Mouse (Mus musculus): ENCODE measurements around the gene Nfkbil1. TPM values are rescaled to one million over a fixed set of nuclear protein-coding genes. Genes with fewer than 3 reads are reported as not detected.
A peak's percentile ranks its signal among the peaks of the same experiment; 100 is the strongest.

Nfkbil1 gene
- polyA plus RNA-seq, 1 experiment from 2014 or later = 11.2 TPM

DNA sequence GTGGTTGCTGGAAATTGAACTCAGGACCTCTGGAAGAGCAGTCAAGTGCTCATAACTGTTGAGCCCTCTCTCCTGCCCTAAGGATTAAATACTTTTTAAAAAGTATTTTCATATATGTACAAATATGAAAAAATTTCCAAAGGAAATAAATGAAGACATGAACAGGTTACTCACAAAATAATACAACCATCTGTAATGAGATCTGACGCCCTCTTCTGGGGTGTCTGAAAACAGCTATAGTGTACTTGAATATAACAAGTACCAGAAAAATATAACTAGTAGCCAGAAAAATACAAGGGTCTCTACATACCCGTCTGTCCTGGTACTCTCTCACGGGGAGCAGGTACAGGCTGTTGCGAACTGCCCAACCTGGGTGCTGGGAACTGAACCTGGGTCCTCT is 11.0 kb downstream of the Nfkbil1 start:
- TF ChIP-seq EP300 (IDR thresholded peaks at IDR 0.05) = no peak
- TF ChIP-seq CTCF (IDR thresholded peaks at IDR 0.05) = no peak

DNA sequence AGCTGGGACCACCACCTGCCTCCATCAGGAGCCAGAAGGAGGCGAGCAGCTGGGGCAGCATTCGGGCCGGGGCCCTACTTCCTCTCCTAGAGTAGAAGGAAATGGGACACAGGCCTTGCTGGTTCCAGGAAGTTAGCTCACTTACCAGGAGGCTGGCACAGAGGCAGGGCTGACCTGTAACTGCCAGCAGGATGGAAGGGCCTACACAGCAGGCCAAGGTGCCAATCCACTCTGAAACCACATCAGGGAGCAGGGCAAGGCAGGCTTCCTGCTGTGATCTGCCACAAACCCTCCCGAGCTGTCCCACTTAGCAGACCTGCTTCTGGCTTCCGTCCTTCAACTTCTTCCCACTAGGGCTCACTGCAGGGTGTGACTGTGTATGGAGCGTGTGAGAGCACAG is 13.3 kb downstream of the Nfkbil1 start:
- no peaks in the 10 kb centered on the region for H3K9me3 ChIP-seq (ENCODE audit: low read length)
- no peaks in the 10 kb centered on the region for H3K27me3 ChIP-seq (replicated peaks; ENCODE audit: insufficient read depth, low read length)
- TF ChIP-seq EP300 (IDR thresholded peaks at IDR 0.05) (no peak), CTCF (IDR thresholded peaks at IDR 0.05) (no peak)
- H3K4me3 ChIP-seq (ENCODE audit: low read depth, low read length) = no peak overlapping the region
- WGBS = 60% methylated on average over 6 of the region's 6 CpGs
- peaks cover 10% of the 10 kb centered on the region for H3K4me1 ChIP-seq (ENCODE audit: insufficient read depth, low read depth, low read length)
- peak; percentile 51 for DNase-seq (ENCODE audit: low spot score)
- H3K9ac ChIP-seq (replicated peaks; ENCODE audit: low read depth) = no peak overlapping the region
- 0 out of 2 replicates have a peak, but pooled peaks cover 11% of the 10 kb centered on the region for H3K36me3 ChIP-seq (ENCODE audit: insufficient read depth, low read length)
- ATAC-seq = peak; percentile 27
- 0 out of 2 replicates have a peak overlapping the region, but pooled peaks have one; percentile 26 for H3K27ac ChIP-seq (ENCODE audit: low read length)
- H3K4me2 ChIP-seq (replicated peaks; ENCODE audit: low read depth, low read length) = no peak overlapping the region

More for the DNA sequence above, 11.0 kb downstream of the Nfkbil1 start:
- Histone ChIP-seq H3K4me3 (ENCODE audit: low read depth, low read length) (no peak overlapping the region), H3K4me2 (replicated peaks; ENCODE audit: low read depth, low read length) (no peak overlapping the region), H3K36me3 (ENCODE audit: insufficient read depth, low read length) (0 out of 2 replicates have a peak, but pooled peaks cover 11% of the 10 kb centered on the region), H3K9me3 (ENCODE audit: low read length) (no peaks in the 10 kb centered on the region), H3K27me3 (replicated peaks; ENCODE audit: insufficient read depth, low read length) (no peaks in the 10 kb centered on the region), H3K9ac (replicated peaks; ENCODE audit: low read depth) (no peak overlapping the region), H3K4me1 (ENCODE audit: insufficient read depth, low read depth, low read length) (peaks cover 6% of the 10 kb centered on the region), H3K27ac (ENCODE audit: low read length) (no peak overlapping the region)
- ATAC-seq = no peak
- no peak for DNase-seq (ENCODE audit: low spot score)
- WGBS = 96% methylated on average over 4 of the region's 4 CpGs

DNA sequence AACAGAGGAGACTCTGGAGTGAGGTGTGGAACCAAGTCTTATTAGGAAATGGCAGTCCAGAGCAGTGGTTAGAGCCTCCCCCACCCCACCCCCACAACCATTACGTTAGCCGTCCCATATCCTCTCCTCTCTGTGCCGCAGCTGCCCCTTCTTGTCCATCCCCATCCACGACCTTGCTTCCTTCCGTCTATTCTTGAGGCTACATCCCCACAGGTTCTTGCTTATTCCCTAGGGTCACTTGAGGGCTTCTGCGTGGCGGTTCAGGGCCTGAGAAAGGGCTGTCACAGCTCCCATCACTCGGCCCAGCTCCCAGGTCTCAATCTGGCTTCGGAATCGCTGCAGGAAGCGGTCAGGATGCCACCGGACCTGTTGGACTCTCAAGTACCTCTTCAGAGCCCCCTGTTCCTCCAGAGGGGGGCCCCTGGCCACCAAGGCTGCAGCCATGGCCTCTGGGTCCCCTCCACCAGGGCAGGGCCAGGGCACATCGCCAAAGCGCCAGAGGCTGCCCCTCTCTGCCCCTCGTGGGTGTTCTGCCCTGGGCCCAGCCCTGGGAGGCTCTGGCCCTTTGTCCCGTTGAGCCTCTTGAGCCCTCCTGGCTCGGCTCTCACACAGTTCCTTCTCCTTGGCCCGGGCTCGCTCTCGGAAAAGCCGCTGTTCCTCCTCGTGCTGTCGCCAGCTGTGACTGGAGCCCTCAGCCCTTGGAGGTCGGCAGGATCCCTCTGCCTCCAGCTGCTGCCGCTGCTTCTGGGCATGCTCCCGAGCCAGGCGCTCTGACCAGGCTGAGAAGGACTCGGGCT is 15.2 kb downstream of the Nfkbil1 start, which contains the start of gene Gm16181:
Gene Gm16181, plus strand, starts transcription at position 679 of the 797 bp plus-strand sequence.
- Histone ChIP-seq H3K27ac (ENCODE audit: low read length) (peak within 1 kb of the TSS; percentile 71), H3K9ac (replicated peaks; ENCODE audit: low read depth) (no peak within 1 kb of the TSS), H3K4me2 (replicated peaks; ENCODE audit: low read depth, low read length) (0 out of 2 replicates have a peak within 1 kb of the TSS, but pooled peaks have one; percentile 3), H3K27me3 (replicated peaks; ENCODE audit: insufficient read depth, low read length) (no peaks in the 10 kb centered on the region), H3K4me3 (ENCODE audit: low read depth, low read length) (no peak within 1 kb of the TSS), H3K9me3 (ENCODE audit: low read length) (no peaks in the 10 kb centered on the region), H3K36me3 (ENCODE audit: insufficient read depth, low read length) (0 out of 2 replicates have a peak, but pooled peaks cover 10% of the 10 kb centered on the region), H3K4me1 (ENCODE audit: insufficient read depth, low read depth, low read length) (peaks cover 10% of the 10 kb centered on the region)
- ATAC-seq (peak; percentile 58), DNase-seq (ENCODE audit: low spot score) (peak; percentile 60)
- 53% methylated on average over 28 of the region's 28 CpGs for WGBS
- no peak for TF ChIP-seq EP300 (IDR thresholded peaks at IDR 0.05)
- no peak for TF ChIP-seq CTCF (IDR thresholded peaks at IDR 0.05)

DNA sequence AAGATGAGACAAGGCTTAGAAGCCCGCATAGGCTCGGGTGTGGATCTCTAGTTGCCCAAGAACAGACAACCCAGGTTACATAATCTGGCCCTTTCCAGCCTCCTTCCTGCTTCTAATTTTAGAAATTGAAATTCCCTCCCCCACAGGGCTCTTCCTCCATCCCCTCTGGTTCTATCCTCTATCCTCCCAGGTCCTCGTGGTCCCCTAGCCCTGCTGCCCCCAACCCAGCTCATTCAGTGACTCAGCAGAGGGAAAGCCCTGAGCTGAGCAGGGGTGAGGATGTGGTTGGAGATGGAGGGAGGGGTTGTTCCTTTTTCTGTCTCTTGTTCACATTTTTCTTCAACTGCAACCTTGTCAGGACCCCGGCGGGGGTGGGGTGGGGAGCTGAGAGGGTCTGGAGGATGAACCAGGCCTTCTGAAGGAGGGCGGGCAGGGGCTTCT is 16.0 kb downstream of the Nfkbil1 start:
- WGBS = 54% methylated on average over 6 of the region's 6 CpGs
- H3K9me3 ChIP-seq (ENCODE audit: low read length) = no peaks in the 10 kb centered on the region
- no peak overlapping the region for H3K27ac ChIP-seq (ENCODE audit: low read length)
- H3K4me3 ChIP-seq (ENCODE audit: low read depth, low read length) = no peak overlapping the region
- no peaks in the 10 kb centered on the region for H3K27me3 ChIP-seq (replicated peaks; ENCODE audit: insufficient read depth, low read length)
- H3K4me1 ChIP-seq (ENCODE audit: insufficient read depth, low read depth, low read length) = peaks cover 10% of the 10 kb centered on the region
- DNase-seq (ENCODE audit: low spot score) = peak; percentile 33
- no peak for ATAC-seq
- no peak overlapping the region for H3K9ac ChIP-seq (replicated peaks; ENCODE audit: low read depth)
- H3K4me2 ChIP-seq (replicated peaks; ENCODE audit: low read depth, low read length) = 0 out of 2 replicates have a peak overlapping the region, but pooled peaks have one; percentile 3
- TF ChIP-seq CTCF (IDR thresholded peaks at IDR 0.05) (no peak), EP300 (IDR thresholded peaks at IDR 0.05) (no peak)
- 0 out of 2 replicates have a peak, but pooled peaks cover 5% of the 10 kb centered on the region for H3K36me3 ChIP-seq (ENCODE audit: insufficient read depth, low read length)

- 68% methylated on average over 18 of the region's 18 CpGs for WGBS
- TF ChIP-seq CTCF (IDR thresholded peaks at IDR 0.05) = no peak
- no peak for TF ChIP-seq EP300 (IDR thresholded peaks at IDR 0.05)
- peak; percentile 63 for ATAC-seq
- peaks cover 10% of the 10 kb centered on the region for H3K4me1 ChIP-seq (ENCODE audit: insufficient read depth, low read depth, low read length)
- no peaks in the 10 kb centered on the region for H3K9me3 ChIP-seq (ENCODE audit: low read length)
- H3K4me2 ChIP-seq (replicated peaks; ENCODE audit: low read depth, low read length) = peak overlapping the region; percentile 28; the same call in 1 of the 2 replicates
- peak; percentile 53 for DNase-seq (ENCODE audit: low spot score)
- 0 out of 2 replicates have a peak, but pooled peaks cover 5% of the 10 kb centered on the region for H3K36me3 ChIP-seq (ENCODE audit: insufficient read depth, low read length)
- H3K27ac ChIP-seq (ENCODE audit: low read length) = peak overlapping the region; percentile 54
- H3K27me3 ChIP-seq (replicated peaks; ENCODE audit: insufficient read depth, low read length) = no peaks in the 10 kb centered on the region
- H3K9ac ChIP-seq (replicated peaks; ENCODE audit: low read depth) = no peak overlapping the region
- no peak overlapping the region for H3K4me3 ChIP-seq (ENCODE audit: low read depth, low read length)
Observed at GRCm38 (mm10) chr17:35218516-35219193, 16.9 kb downstream of the Nfkbil1 start.

DNA sequence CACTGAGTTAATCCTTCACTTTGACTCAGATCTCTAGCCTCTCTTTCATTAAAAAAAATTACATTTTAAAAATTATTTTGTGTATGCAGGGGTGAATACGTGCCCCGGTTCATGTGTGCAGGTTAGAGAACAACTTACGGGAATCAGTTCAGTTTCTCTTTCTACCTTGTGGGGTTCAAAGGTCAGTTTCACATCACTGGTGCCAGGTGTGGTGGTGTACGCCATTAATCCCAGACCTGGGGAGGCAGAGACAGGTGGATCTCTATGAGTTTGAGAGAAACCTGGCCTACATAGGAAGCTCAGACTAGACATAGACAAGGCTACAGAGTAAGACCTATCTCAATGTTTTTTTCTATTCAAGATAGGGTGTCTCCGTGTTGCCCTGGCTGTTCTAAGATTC is 22.5 kb downstream of the Nfkbil1 start:
- Histone ChIP-seq H3K4me3 (ENCODE audit: low read depth, low read length) (no peak overlapping the region), H3K27ac (ENCODE audit: low read length) (no peak overlapping the region), H3K9ac (replicated peaks; ENCODE audit: low read depth) (no peak overlapping the region), H3K4me2 (replicated peaks; ENCODE audit: low read depth, low read length) (no peak overlapping the region), H3K27me3 (replicated peaks; ENCODE audit: insufficient read depth, low read length) (no peaks in the 10 kb centered on the region), H3K36me3 (ENCODE audit: insufficient read depth, low read length) (no peaks in the 10 kb centered on the region), H3K9me3 (ENCODE audit: low read length) (no peaks in the 10 kb centered on the region), H3K4me1 (ENCODE audit: insufficient read depth, low read depth, low read length) (no peaks in the 10 kb centered on the region)
- WGBS = 91% methylated on average over 5 of the region's 5 CpGs
- no peak for DNase-seq (ENCODE audit: low spot score)
- no peak for ATAC-seq
- TF ChIP-seq CTCF (IDR thresholded peaks at IDR 0.05) (no peak), EP300 (IDR thresholded peaks at IDR 0.05) (no peak)
